Mouse (Mus musculus) kidney, adult 2 months (tissue): Measurements from ENCODE around the gene Nol10. TPM values are rescaled to one million over a fixed set of nuclear protein-coding genes. Genes with fewer than 3 reads are reported as not detected.

Experiments
- DNase-seq: peaks from one replicate; pipeline ENCODE4 v3.0.0; 2021
- H3K27ac ChIP-seq: fragments of 200-500 bp; 2 replicates; pipeline ENCODE4 v1.5.1; 2012; ENCODE audit warnings: low read depth, low read length, control low read depth, inconsistent platforms; ENCODE audit not compliant: insufficient read depth
- H3K27me3 ChIP-seq: fragments of 200-500 bp; replicated peaks from 2 replicates; pipeline ENCODE4 v1.6.1; 2012; ENCODE audit warnings: mild to moderate bottlenecking, moderate library complexity, low read length, inconsistent platforms; ENCODE audit not compliant: control insufficient read depth, insufficient read depth
- H3K36me3 ChIP-seq: fragments of 200-500 bp; 2 replicates; pipeline ENCODE4 v1.6.1; 2012; ENCODE audit warnings: mild to moderate bottlenecking, moderate library complexity, low read length, inconsistent platforms; ENCODE audit not compliant: control insufficient read depth, insufficient read depth
- H3K4me1 ChIP-seq: fragments of 200-500 bp; 2 replicates; pipeline ENCODE4 v1.6.1; 2011; ENCODE audit warnings: low read length; ENCODE audit not compliant: control insufficient read depth, insufficient read depth
- H3K4me3 ChIP-seq: fragments of 200-500 bp; 2 replicates; pipeline ENCODE4 v1.5.1; 2011; ENCODE audit warnings: mild to moderate bottlenecking, low read depth, low read length, control low read depth; ENCODE audit not compliant: insufficient read depth
- CTCF ChIP-seq: fragments of 200-500 bp; conservative IDR thresholded peaks from 2 replicates; pipeline ENCODE4 v1.5.1; 2011; ENCODE audit warnings: low read depth, mild to moderate bottlenecking, control low read depth, low read length, moderate library complexity, mixed read lengths; ENCODE audit not compliant: insufficient read depth, insufficient read length
- POLR2A ChIP-seq: fragments of 200-500 bp; IDR thresholded peaks from one replicate; pipeline ENCODE4 v1.6.1; 2011; ENCODE audit warnings: low read depth, low read length, control low read depth
- WGBS: fragments of 180-500 bp; shearing (Covaris S2); methylation state at CpG from one replicate; pipeline ENCODE4 v1.1.7; 2018; 5-methylcytosine and 5-hydroxymethylcytosine counted together
- polyA plus RNA-seq: library from polyadenylated mRNA; depleted of rRNA; stranded (reverse); fragments of >200 nt; gene quantifications from 2 replicates; pipeline ENCODE4 v1.2.3, GENCODE M21; 2012

Gene Nol10
- polyA plus RNA-seq, 1 experiment: 6.1 TPM

- no peaks in the 10 kb centered on the region for H3K4me1 ChIP-seq
- 93% methylated on average over 4 of the region's 4 CpGs for WGBS
- no peak for TF ChIP-seq CTCF
- no peak for TF ChIP-seq POLR2A
- no peak overlapping the region for H3K27ac ChIP-seq
- H3K4me3 ChIP-seq: no peak overlapping the region
- H3K27me3 ChIP-seq: no peaks in the 10 kb centered on the region
- no peak for DNase-seq
- peaks cover 2% of the 10 kb centered on the region; the same call in 1 of the 2 replicates for H3K36me3 ChIP-seq
Measured at GRCm38 (mm10) chr12:17406825-17407224, 58.6 kb downstream of the Nol10 start.

- Histone ChIP-seq H3K27me3 (no peaks in the 10 kb centered on the region), H3K4me3 (no peak overlapping the region), H3K27ac (no peak overlapping the region), H3K36me3 (peaks cover 2% of the 10 kb centered on the region; the same call in 1 of the 2 replicates), H3K4me1 (no peaks in the 10 kb centered on the region)
- 95% methylated on average over 7 of the region's 7 CpGs for WGBS
- TF ChIP-seq POLR2A (no peak), CTCF (no peak)
- DNase-seq: no peak
Measured at GRCm38 (mm10) chr12:17408312-17408711, 60.1 kb downstream of the Nol10 start.

- WGBS: 88% methylated on average over 2 of the region's 2 CpGs
- DNase-seq: no peak
- H3K4me1 ChIP-seq: no peaks in the 10 kb centered on the region
- TF ChIP-seq CTCF (no peak), POLR2A (no peak)
- no peaks in the 10 kb centered on the region for H3K27me3 ChIP-seq
- no peak overlapping the region for H3K4me3 ChIP-seq
- H3K36me3 ChIP-seq: peaks cover 2% of the 10 kb centered on the region; the same call in 1 of the 2 replicates
- H3K27ac ChIP-seq: no peak overlapping the region
Measured at GRCm38 (mm10) chr12:17411242-17411641, 63.0 kb downstream of the Nol10 start.

DNA sequence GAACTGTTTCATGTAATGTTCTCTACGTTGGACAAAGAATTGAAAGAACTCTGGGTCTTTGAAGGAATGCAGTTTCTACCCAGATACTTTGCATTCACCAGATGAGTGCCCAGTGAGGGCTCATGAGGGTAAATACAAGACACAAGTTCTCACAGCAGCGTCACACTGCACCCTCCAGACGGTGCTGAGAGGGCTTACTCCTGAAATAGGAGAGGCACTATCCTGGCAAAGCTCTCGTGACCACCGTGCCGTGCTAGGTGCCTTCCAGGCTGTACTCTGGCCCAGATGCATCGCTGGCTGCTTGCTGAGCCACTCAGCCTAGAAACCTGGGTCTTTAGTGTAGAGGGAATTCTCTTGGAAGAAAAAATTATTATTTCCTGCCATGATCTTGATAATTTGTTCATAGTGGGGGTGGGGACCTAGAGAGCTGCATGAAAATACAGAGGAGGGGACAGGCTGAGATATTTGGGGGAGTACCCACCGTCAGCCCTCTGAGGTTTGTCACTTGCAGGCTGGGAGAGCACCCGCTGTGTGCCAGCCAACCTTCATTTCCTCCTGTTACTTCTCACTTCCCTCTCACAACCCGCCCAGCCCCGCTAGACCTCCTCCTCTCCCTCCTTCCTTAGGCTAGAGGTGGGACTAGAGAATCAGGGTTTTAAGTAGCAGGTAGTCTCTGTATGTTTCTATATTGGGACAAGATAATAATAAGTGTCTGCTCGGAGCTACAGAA, 63.7 kb downstream of the Nol10 start:
- Histone ChIP-seq H3K4me3 (no peak overlapping the region), H3K27me3 (no peaks in the 10 kb centered on the region), H3K4me1 (no peaks in the 10 kb centered on the region), H3K27ac (no peak overlapping the region), H3K36me3 (peaks cover 3% of the 10 kb centered on the region; the same call in 1 of the 2 replicates)
- WGBS: 64% methylated on average over 12 of the region's 12 CpGs
- no peak for TF ChIP-seq CTCF
- TF ChIP-seq POLR2A: no peak
- DNase-seq: no peak

GRCm38 (mm10) chr12:17414734-17415133, 66.5 kb downstream of the Nol10 start:
- H3K27me3 ChIP-seq: no peaks in the 10 kb centered on the region
- H3K36me3 ChIP-seq: peaks cover 4% of the 10 kb centered on the region; the same call in 1 of the 2 replicates
- no peak for DNase-seq
- 75% methylated on average over 7 of the region's 7 CpGs for WGBS
- H3K4me1 ChIP-seq: no peaks in the 10 kb centered on the region
- TF ChIP-seq POLR2A (no peak), CTCF (no peak)
- no peak overlapping the region for H3K4me3 ChIP-seq
- H3K27ac ChIP-seq: no peak overlapping the region

- no peak for DNase-seq
- 21% methylated on average over 3 of the region's 3 CpGs for WGBS
- Histone ChIP-seq H3K4me1 (no peaks in the 10 kb centered on the region), H3K4me3 (no peak overlapping the region), H3K36me3 (peaks cover 4% of the 10 kb centered on the region; the same call in 1 of the 2 replicates), H3K27me3 (no peaks in the 10 kb centered on the region), H3K27ac (no peak overlapping the region)
- TF ChIP-seq CTCF (no peak), POLR2A (no peak)
Measured at GRCm38 (mm10) chr12:17420168-17420810, 72.0 kb downstream of the Nol10 start.

DNA sequence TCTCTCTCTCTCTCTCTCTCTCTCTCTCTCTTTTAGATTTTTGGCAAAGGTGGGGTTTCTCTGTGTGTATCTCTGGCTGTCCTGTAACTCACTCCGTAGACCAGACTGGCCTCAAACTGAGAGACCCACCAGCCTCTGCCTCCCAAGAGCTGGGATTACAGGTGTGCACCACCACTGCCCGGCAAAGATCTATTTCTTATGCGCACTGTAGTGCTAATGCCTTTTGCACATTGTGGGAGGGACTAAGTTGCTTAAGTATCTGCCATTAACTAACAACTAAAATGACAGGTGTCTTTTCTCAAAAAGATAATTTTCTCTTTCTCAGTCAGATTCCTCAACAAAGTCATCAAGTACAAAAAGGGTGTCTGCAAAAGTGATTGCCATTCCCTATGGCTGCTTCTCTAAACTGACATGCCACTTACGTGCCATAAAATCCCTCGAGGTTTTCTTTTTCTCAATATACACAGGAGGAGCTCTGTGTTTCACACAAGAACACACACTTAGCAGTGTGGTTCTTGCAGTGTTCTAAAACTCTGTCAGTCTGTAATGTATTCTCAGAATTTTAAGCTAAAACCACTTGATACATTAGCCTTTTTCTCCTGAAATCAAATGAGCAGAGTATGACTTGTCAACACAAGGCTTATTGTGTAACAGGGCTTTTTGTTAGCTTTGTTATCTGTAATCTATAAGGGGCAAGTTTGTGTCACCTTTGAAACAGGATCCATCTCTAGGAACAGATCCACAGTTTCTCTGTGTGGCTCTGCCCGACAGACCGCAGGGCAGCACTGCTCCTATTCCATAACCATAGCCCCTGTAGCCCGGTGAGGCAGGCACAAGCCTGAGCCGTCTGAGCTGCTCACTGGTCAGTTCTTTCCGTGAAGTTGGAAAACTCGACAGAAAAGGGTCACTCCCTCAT, 77.3 kb downstream of the Nol10 start:
- Histone ChIP-seq H3K4me1 (no peaks in the 10 kb centered on the region), H3K27ac (no peak overlapping the region), H3K4me3 (no peak overlapping the region), H3K36me3 (no peaks in the 10 kb centered on the region; the same call in 1 of the 2 replicates), H3K27me3 (no peaks in the 10 kb centered on the region)
- 74% methylated on average over 11 of the region's 11 CpGs for WGBS
- no peak for DNase-seq
- no peak for TF ChIP-seq CTCF
- TF ChIP-seq POLR2A: no peak
